Mouse (Mus musculus): ENCODE measurements around the gene Bad. TPM values are rescaled to one million over a fixed set of nuclear protein-coding genes. Genes with fewer than 3 reads are reported as not detected.

Bad gene
- polyA plus RNA-seq, 1 experiment from 2014 or later, result 69.9 TPM

GRCm38 (mm10) chr19:6934195-6934977, 7.3 kb upstream of the Bad start, which contains the start of gene Kcnk4:
Gene Kcnk4 (minus strand): TSS chr19:6934515.
- DNase-seq (ENCODE audit: low spot score), result no peak

GRCm38 (mm10) chr19:6936299-6936698, 5.4 kb upstream of the Bad start:
- peak; percentile 52 for DNase-seq (ENCODE audit: low spot score)

DNA sequence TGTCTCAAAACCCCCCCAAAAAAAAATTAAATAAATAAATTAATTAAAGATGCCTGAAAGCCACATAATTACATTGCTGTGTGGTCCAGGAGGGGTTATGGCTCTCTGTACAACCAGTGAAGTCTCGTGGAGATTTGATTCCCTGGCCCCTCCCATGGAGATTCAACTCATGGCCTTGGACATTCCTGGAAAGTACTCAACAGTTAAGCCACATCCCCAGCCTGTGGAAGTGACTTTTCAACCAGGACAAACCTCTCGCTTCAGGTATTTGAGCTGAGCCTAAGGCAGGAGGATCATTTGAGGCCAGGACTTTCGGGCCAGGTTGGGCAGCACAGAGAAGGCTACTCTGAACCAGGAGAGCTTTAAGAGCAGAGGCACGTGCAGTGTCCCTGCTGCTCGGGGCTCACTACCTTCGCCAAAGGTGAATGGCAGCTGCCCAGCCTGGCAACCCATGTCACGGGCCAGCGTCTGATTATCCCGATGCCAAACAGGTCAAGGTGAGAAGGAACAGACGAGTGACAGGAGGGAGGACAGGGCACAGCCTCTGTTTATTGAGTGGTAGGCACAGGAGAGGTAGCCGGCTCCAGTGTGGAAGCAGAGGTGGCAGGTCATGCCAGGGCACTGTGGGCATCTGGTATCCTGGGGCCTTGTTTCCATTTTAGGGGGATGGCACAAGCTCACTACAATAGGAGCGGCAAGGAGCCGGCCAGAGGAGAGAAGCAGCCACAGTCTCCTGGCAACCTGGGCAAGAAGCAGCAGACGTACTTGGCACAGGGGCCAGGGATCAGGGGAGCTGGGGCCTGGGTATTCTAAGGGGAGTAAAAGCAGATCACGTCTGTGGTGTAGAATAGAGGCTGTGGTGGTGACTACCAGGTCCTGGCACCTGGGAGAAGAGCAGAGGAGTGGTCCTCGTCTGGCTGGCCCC, 3.9 kb upstream of the Bad start:
- no peak for DNase-seq (ENCODE audit: low spot score)

DNA sequence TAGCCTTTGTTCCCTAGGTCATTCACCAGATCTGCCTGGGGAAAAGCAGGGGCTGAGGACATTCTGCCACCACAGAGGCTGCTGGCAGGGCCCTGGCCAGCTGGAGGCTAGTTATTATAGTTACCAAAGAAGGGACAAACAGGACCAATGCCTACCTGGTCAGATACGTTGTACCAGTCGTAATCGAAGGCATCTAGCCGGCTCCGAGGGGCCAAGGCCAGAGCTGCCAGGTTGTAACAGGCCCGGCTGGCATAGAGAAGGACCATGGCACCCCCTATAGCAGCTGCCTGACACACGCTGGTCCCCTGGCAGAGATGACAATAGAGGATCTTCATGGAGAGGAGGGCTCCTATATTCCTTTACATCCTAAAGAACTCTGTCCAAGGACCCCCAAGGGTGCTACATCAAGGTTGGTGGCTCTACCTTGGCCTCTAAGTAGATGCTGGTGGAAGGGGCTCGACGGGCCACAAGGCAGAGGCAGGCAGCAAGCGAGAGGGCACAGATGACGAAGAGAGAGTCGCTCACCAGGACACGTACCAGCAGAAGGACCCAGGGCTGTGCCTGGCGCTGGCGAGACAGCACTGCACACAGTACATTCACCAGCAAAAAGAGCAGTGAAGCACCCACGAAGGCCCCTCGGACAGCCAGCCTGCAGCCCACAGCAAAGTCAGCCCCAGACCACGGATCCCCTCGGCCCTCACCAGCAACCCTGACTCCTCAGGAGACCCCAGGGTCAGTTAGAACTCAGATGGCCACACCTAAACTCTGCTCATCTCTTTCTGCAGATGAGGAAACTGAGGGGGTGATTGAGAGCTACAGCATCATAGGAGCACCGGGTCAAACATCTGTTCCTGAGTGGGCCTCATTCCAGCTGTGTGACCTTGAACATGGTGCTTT, 2.3 kb upstream of the Bad start:
- DNase-seq (ENCODE audit: low spot score), result no peak

GRCm38 (mm10) chr19:6940396-6941351, 987 bp upstream of the Bad start:
- no peak for DNase-seq (ENCODE audit: low spot score)

DNA sequence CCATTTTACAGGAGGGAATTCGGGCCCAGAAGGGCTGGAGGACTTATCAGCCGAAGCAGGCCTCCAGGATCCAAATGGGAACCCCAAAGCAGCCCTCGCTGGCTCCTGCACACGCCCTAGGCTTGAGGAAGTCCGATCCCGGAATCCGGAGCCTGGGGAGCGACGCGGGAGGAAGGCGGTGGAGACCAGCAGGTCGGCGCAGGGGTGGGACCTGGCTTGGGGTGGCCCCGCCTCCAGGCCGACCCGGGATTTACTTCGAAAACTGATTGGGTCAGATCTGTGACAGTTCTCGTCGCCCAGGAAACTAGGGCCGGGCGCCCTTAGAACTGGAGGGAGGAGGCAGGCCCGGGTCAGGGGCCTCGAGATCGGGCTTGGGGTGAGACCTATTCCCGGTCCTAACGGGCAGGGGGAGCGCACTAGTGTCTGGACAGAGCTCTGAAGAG, 609 bp downstream of the Bad start, which contains the start of gene Gpr137:
Gpr137 (minus strand) TSS at position 232 of the 443 bp plus-strand sequence.
- DNase-seq (ENCODE audit: low spot score), result peak; percentile 92

DNA sequence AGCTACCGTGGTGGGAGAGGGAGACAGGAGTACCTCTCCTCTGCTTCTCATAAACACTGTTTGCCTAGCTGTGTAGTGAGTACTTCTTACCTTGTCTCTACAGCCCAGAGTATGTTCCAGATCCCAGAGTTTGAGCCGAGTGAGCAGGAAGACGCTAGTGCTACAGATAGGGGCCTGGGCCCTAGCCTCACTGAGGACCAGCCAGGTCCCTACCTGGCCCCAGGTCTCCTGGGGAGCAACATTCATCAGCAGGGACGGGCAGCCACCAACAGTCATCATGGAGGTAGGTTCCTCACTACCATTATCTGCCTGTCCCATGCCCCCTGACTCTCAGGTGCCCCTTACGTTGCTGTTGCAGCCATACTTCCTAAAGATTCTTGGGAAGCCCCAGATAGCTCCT, 1.1 kb downstream of the Bad start:
- no peak for DNase-seq (ENCODE audit: low spot score)

GRCm38 (mm10) chr19:6943709-6944108, 2.0 kb downstream of the Bad start:
- no peak for DNase-seq (ENCODE audit: low spot score)

- no peak for DNase-seq (ENCODE audit: low spot score)
Measured at GRCm38 (mm10) chr19:6947742-6948141, 6.1 kb downstream of the Bad start.

DNA sequence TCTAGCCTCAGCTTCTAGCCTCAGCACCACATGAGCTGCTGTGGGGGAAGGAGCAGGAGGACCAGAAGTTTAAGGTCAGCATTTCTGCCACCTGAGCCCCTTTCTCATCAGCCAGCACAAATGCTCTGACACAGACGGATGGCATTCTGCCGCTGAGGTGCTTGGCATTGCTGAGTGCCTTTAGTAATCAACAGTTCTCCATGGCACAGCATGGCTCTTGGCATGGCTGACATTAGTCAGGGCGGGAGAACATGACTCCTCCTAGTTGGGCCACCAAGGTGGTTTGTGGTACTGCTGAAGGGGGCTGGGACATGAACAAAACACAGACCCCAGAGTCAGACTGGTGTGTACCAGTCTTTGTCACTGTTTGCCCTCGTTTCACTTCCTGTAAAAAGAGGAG, 6.5 kb downstream of the Bad start:
- DNase-seq (ENCODE audit: low spot score), result no peak

GRCm38 (mm10) chr19:6949532-6949931, 7.9 kb downstream of the Bad start:
- DNase-seq (ENCODE audit: low spot score), result no peak

DNA sequence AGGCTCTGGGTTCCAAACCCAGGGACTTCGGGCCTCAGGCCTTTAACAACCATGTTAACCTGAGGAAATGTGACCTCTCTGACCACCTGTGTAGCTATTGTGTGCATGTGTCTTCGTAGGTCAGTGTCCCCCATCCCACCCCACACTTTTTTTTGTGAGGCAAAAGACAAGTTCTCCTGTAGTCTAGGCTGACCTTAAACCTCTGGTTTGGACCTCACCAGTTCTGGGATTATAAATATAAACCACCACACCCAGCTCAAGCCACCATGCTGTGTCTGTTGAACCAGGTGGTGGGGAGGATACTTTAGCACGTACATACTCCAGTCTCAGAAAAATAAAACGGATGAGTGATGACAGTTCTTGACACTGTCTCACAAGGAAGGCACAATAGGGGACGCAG, 8.3 kb downstream of the Bad start:
- DNase-seq (ENCODE audit: low spot score), result no peak

DNA sequence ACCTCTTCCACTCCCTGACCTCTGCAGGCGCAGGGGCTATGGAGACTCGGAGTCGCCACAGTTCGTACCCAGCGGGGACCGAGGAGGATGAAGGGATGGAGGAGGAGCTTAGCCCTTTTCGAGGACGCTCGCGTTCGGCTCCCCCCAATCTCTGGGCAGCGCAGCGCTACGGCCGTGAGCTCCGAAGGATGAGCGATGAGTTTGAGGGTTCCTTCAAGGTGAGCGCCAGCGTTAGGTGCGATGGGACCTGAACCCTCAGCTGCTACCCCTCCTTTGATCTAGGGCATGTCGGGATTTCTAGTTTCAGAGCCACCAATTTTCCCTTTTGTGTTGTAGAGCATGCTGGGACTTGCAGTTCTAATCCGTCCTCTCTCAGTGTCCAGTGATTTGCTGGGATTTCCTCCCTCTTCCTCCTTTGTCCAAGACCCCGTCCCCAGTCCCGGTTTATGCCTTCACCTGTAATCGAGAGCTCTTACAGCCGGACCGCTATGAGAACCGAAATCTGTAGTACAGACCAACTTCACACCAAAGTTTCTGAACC, 9.0 kb downstream of the Bad start:
- DNase-seq (ENCODE audit: low spot score), result peak; percentile 61

GRCm38 (mm10) chr19:6951381-6951968, 9.8 kb downstream of the Bad start:
- peak; percentile 80 for DNase-seq (ENCODE audit: low spot score)

- peak; percentile 31 for DNase-seq (ENCODE audit: low spot score)
Measured at GRCm38 (mm10) chr19:6951994-6952711, 10.5 kb downstream of the Bad start.

GRCm38 (mm10) chr19:6952712-6953037, 11.0 kb downstream of the Bad start:
- DNase-seq (ENCODE audit: low spot score), result peak; percentile 42

DNA sequence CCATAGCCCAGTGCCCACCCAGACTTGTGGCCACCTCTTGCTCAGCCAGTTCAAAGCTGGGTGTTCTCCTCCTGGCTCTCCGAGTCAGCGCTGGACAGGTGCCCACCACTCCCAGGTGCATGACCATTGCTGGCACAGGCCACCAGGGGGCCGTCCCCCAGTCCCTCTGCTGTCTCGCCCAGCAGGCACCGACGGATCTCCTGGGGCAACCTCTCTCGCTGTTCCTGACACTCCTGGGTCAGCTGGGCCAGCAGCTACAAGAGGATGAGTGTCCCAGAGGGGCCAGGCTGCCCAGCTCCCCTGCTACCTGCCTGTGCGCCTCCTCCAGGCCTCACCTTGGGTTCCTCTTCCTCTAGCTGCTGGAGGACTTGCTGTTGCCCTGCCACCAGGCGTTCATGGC, 12.4 kb downstream of the Bad start:
- DNase-seq (ENCODE audit: low spot score), result peak; percentile 15

DNA sequence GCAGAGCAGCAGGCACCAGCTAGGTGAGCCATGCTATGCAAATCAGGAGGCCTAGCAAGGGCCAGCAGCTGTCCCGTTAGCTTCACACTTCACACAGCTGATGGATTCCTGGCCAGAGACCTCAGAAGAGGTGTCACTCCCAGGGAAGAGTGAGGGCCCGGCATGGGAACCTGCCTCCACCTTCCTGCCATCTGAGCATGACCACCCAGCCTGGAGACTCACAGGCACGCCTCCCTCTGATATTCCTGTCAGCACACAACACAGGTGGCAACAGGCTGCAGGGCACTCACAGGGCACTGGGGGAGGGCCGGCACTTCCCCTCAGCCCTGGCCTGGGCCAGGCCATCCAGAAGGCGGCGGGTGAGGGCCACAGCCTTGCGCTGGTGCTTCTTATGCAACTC, 13.8 kb downstream of the Bad start:
- no peak for DNase-seq (ENCODE audit: low spot score)

- no peak for DNase-seq (ENCODE audit: low spot score)
Measured at GRCm38 (mm10) chr19:6956461-6956860, 14.8 kb downstream of the Bad start.
